Mouse (Mus musculus) left cerebral cortex, postnatal 10 days (tissue): ENCODE data around the gene Foxa3. TPM values are rescaled to one million over a fixed set of nuclear protein-coding genes. Genes with fewer than 3 reads are reported as not detected.

Experiments
- DNase-seq, 2 experiments: peaks; one replicate each; pipeline ENCODE4 v3.0.0; 2021 to 2022; ENCODE audit warnings: low spot score in 2 of 2, mixed read lengths in 1 of 2; ENCODE audit errors: extremely low spot score in 1 of 2
- intact Hi-C: fragments of 180-260 bp; cut with DNase I; formaldehyde crosslinking; loops from one replicate; pipeline ENCODE4 v1.15.1; 2025
- total RNA-seq, 2 experiments: library from RNA; stranded (reverse); gene quantifications; 2 replicates each; pipeline ENCODE4 v1.2.3; 2021

Gene Foxa3
- total RNA-seq, 2 experiments from 2014 or later, result not detected

DNA sequence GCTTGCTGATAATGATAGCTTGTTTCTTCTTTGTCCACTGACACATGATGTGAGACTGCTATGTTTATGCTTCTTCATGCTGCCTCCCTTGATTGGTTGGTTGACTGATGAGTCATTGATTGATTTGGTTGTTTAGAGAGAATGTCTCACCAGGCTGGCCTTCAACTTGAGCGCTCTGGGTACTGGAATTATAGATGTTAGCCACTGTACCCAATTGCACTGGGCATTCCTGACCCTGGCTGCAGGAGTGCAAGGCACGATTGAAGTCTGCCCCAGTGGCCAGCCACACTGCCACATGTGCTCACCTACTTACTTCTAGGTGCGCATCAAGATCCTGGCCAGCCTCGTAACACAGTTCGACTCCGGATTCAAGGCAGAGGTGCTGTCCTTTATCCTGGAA lies 21.3 kb upstream of the Foxa3 start:
- no peak for DNase-seq
- intact Hi-C loops, result no loop called here

DNA sequence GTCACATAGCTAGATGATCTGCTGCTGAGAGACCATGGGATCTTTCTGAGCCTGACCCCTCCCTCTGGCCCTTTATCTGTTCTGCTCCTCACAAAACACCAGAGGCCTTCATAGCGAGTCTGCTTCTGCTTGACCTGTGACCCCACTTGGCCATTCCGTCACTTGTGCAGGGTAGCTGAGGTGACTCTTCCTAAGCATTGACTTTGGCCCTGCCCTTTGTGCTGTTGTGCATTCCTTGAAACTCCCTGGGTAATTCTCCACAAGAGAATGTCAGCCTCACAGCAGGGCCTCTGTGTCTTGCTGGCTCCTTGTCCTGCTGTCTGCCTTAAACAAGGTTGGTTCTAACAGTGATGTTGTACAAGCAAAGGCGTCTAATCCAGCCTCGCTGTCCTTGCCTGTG lies 8.3 kb upstream of the Foxa3 start:
- intact Hi-C loops, result loop anchor here (5.0 kb wide), 1 partner anchor 41 kb away; no protein-coding TSS in a partner anchor

DNA sequence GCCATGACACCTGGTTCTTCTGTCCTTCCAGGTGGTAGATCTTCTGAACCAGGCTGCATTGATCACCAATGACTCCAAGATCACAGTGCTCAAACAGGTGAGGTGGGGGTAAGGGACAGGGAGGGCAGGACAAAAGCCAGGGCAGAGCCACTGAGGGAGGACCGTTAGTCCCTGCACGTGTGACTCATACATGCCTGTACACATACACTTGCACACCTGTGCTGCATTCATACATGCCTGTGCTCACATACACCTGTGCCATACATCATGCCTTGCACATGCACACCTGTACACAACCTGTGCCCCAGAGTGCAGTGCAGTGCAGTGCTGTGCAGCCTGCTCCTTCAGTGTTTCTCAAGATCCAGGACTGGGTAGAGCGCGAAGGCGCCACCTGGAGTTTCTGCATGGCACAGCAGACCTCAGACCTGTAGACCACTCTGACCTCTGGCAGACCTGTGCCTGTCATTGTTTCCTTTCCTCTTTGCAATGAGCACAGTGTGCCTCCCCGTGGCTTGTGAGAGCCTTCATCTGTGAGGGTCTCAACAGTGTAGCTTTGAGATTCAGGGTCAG lies 5.8 kb upstream of the Foxa3 start:
- intact Hi-C loops, result no loop called here
- DNase-seq, result peak in 1 of 2 experiments; percentile 63

More for the DNA sequence above, 8.3 kb upstream of the Foxa3 start:
- no peak for DNase-seq

DNA sequence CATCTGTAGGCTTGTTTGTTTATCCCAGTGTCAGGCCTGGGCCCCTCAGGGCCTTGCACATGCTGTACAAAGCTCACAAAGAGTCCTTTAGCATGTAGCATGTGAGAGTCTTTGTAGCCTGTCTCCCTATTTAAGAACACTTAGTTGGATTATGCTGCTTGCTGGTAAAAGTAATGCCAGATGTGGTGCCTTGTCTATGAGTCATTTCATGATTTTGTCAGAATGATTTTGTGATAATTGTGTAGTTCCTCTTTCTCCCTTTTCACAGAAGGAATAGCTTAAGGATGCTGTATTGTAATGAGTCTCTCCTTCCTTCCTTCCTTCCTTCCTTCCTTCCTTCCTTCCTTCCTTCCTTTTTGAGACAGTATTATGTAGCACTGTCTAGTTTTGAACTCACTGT lies 4.7 kb upstream of the Foxa3 start:
- DNase-seq, result no peak
- intact Hi-C loops, result no loop called here

DNA sequence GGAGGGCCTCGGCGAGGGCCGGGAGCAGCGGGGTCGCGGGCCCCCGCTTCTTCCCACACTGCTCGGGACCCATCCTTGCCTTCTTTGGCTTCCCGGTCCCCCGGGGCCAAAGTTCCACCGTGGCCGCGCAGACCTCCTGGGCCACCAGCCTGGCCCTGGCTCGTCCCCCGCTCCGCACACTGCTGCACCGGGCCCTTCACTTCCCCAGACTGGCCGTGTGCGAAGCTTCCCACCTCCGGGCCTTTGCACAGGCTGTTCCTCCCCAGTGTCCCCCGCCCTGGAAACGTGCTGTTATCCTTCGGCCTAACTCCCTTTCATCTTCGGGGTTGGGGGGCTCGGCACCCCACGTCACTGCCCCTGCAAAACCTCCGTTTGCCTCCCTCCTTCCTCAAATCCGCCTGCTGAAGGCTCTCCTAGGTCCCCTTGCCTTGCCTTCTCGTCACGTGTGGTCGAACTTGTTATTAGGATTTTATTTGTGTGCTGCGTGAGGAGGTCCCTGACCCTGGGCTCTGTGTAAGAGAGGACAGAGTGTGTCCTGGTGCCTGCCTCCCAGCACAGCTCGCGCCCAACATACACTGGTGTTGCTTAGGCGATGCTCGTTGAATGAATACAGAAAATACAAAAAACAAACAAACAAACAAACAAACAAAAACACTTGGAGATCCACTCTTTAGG lies 1.4 kb upstream of the Foxa3 start:
- intact Hi-C loops, result no loop called here
- DNase-seq, result peak in 1 of 2 experiments; percentile 68

DNA sequence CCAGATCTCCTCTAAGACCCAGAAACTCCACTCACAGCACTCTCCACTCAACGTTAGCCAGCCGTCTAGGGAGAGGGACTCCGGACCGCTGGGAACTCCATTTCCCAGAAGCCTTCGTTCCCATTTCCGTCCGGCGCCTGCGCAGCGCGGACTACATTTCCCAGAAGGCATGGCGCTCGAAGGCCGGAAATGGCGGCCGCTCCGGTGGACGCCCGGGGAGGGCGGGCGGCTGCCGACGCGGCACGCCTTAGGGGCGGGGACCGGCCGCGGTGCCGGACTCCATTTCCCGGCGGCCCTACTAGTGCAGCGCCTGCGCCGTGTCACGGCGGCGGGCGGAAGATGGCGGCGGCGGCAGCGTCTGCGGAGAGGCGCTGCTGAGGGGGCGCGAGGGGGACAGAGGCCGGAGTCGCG lies 763 bp upstream of the Foxa3 start, which contains the start of gene Sympk:
Sympk (plus strand) TSS at position 282 of the 411 bp plus-strand sequence.
- DNase-seq, result peak; percentile 93 to 98
- intact Hi-C loops, result no loop called here

DNA sequence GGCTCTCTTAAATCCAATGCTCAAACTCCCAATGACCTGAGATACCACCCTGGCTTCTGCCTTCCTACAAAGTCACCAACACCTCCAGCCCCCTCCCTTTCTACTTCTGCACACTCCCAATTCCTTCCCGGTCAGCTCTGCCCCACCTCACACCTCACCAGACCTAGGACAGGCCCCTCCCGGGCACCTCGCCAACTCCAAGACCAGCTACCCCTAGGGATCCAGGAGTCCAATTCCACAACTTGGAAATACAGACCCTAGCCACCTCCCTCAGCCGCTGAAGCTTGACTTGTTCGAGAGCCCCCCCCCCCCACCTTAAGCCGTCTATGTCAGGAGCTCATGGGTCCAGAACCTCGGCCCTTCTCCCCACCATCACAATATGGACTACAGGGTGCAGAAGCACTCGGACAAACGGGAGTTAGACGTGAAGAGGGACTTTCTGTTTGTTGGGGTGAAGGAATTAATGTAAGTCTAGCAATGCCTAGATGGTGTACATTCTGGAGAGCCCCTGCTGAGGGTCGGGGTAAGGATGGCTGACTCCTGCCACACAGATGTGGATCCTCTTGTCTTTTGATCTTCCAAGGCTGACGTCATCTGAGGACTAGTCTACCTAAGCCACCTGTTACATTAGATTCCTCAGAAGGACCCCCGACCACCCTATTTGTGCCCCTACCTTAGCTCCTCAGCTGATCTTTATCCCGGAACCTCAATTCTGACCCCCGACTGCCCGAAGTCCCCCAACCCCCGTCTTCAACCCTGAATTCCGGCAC lies 964 bp downstream of the Foxa3 start:
- DNase-seq, result no peak
- intact Hi-C loops, result no loop called here

DNA sequence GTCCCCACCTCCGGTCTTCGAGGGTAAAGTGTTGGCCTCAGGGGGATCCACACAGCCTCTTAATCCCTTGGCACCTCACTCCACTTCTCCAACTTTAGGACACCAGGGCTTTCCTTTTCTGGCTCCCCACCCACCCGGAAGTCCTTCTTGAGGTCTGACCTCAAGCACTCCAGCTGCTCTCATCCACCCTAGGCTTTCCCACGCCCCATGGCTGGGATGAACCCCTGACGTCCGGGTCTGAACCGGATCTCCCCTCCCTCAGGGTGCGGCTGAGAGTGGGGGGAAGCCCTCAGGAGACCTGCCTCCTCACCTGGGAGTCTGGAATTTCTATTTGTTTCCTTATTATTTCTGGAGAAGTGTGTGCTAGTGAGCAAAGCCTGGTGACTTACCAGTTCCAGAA lies 2.3 kb downstream of the Foxa3 start:
- no peak for DNase-seq
- intact Hi-C loops, result no loop called here

DNA sequence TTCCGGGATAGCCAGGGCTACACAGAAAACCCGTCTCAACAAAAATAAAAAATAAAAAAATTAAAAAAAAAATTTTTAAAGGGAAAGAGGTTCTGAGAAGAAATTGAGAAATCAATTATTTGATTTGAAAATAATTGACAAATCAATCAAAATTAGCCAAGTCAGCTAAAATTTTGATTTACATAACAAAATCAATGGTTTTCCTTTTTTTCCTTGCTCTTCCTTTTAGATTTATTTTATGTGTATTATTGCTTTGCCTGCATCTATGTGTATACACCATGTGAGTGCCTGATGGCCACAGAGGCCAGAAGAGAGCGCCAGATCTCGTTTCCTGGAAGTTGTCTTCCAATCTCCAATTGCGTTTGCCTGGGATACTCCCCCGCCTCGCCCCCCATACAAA lies 5.4 kb downstream of the Foxa3 start:
- intact Hi-C loops, result no loop called here

DNA sequence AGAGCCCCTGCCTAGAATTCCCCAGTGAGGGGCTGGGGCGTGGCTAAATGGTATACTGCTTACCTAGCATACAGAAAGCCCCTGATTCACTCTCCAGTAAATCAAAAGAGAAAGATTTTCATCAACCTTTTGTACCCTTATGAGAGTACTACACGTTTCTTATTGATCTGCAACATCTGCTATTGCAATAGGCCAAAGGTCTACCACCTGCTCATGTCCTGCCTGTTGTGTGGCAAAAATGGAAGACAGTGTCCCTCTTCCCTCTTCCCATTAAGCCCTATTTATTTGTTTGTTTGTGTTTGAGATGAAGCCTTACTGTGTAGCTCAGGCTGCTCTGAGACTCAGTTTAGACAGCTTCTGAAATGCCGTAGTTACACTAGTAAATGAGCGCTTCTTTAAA lies 7.3 kb downstream of the Foxa3 start:
- DNase-seq, result no peak
- intact Hi-C loops, result no loop called here

More for the DNA sequence above, 5.4 kb downstream of the Foxa3 start:
- DNase-seq, result no peak

DNA sequence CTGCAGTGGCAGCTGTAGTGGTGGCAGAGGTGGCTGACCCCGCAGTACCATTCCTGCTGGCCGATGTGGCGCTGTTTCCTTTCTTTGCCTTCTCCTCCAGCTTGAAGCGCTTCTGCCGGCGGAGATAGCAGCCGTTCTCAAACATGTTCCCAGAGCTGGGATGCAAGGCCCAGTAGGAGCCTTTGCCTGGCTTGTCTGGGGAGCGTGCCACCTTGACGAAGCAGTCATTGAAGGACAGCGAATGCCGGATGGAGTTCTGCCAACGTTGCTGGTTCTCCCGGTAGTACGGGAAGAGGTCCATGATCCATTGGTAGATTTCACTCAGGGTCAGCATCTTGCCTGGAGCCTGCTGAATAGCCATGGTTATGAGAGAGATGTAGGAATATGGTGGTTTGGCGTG lies 8.9 kb downstream of the Foxa3 start:
- no peak for DNase-seq
- intact Hi-C loops, result no loop called here

DNA sequence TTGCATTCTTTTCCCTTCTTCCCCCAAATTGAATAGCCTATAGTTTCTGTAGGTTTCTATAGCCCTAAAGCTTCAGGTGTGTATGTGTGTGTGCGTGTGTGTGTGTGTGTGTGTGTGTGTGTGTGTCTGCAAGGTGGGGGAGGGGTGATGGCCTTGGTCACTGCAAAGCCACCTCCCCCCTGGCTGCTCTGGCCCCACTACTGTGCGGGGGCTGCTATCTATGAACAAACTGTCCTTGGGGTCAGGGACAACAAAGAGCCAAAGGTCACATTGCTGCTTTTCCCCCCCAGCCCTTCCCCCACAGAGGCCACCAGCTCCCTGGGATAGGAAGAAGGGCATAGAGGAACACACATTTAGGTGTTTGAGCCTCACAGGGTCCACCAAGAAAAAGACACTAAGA lies 10.5 kb downstream of the Foxa3 start:
- DNase-seq, result no peak
- intact Hi-C loops, result no loop called here

DNA sequence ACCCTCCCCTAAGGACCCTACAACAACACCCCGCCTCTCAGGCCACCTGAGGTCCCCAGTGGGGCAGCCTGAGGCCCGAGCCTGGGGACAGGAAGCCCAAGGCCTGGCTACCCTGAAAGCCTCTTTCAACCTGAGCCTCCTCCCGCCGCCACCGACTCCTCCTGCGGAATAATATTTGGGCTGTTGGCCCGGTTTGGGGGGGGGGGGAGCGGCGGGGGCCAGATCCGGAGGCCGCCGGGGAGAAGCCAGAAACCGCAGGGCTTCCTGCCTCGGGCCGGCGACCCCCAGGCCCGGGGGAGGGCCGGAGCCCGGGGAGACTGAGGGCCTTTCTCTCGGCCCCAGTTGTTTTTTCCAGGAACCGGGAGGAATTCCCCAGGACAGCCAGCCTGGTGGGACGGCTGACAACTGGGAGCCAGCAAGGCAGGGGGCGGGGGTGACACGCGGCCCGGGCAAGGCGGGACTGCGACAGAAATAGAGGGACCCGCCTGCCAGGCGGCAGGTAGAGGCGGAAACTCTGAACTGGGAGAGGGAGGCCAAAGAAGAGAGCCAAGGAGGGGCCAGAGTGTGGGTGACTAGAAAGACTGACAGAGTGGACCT lies 11.2 kb downstream of the Foxa3 start:
- no peak for DNase-seq
- intact Hi-C loops, result no loop called here

DNA sequence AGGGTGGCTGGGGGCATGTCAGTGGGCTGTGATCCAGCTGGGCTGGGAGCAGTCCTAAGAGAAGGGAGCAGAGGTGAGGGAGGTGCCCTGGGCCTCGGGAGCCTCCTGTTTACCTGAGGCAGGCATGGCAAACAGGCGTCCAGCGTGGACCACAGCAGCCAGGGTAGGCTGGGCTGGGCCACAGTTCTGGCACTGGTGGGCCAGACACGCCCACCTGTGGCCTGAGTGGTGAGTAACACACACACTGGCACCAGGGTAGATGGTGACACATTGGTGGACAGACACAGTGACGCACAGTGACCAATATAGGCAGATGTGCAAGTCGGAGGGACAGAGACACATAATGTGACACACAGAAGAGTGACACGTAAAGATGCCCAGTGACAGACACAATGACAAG lies 12.8 kb downstream of the Foxa3 start:
- peak in 1 of 2 experiments; percentile 35 for DNase-seq
- intact Hi-C loops, result no loop called here

DNA sequence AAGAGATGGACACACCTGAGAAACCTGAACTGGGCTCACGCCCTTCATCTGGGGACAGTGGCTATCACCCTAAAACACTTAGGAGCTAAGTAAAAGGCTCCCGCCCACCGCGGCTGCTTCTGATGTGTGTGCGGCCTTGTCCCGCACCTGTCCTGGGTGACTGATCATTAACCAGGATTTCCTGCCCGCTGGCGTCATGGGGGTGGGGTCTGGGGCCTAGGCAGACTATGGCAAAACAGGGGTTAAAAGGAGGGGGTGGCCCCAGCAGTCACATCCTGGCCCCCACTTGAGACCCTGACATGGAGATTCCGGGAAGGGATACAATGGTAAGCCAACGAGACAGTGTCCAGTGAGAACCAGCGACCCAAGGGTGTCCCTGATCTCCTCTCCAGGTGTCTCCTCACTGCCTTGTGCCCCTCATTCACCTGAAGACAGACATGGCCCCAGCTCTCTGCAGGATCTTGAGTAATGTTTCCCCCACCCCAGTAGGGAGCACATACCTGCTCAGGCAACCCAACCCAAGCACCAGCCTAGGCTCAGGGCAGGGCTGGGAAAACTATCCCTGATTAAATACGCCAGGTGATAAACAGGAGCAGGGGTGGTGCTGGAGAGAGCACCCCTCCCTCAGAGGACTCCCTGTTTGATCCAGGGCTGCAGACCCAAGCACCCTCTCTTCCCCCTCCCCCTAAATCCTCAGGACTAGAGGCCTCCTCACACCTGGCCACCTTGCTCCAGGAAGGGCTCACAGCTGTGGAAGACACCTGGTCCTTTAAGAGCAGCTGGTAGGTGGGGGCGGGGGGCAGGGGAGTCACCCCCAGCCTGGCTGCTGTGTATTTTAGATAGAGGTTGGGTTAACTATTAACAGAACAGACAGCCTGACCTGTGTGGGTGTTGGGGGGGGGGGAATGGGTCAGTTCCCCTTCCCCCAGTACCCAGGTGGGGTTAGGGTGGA lies 16.0 kb downstream of the Foxa3 start:
- DNase-seq, result no peak
- intact Hi-C loops, result loop anchor here (5.0 kb wide), 1 partner anchor 110 kb away; no protein-coding TSS in a partner anchor

DNA sequence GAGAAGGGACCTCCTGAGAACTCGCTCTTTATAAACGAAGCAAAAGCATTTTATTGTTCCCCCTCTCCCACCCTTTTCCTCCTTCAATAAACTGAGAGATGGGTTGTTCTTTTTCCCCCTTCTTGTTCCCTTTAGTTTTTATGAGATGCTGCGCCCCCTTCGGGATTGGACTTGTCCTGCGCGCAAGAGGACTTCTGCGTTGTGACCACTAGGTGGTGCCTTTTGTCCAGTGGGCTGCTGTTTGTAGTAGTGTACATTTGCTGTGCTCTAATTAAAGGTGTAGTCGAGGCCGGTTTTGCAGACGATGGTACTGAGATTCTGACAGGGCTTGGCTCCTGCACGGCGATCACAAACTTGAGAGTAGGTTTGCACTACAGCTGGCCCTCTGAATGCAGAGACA lies 16.9 kb downstream of the Foxa3 start:
- DNase-seq, result peak; percentile 77 to 87
- intact Hi-C loops, result loop anchor here (5.0 kb wide), 1 partner anchor 109 kb away; no protein-coding TSS in a partner anchor

DNA sequence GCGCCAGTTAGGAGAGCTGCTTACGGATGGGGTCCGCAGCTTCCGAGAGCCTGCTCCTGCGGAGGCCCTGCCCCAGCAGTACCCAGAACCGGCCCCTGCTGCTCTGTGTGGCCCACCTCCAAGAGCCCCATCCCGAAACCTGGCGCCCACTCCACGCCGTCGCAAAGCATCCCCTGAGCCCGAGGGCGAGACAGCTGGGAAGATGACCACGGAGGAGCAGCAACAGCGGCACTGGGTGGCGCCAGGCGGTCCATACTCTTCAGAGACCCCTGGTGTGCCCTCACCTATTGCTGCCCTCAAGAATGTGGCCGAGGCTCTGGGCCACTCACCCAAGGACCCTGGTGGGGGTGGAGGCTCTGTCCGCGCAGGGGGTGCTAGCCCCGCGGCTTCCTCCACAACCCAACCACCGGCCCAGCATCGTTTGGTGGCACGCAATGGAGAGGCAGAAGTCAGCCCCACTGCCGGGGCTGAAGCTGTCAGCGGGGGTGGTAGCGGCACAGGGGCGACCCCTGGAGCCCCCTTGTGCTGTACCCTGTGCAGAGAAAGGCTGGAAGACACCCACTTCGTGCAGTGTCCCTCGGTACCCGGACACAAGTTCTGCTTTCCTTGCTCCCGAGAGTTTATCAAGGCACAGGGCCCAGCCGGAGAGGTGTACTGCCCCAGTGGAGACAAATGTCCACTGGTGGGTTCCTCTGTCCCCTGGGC lies 17.8 kb downstream of the Foxa3 start:
- intact Hi-C loops, result loop anchor here (5.0 kb wide), 1 partner anchor 108 kb away; no protein-coding TSS in a partner anchor
- DNase-seq, result peak in 1 of 2 experiments; percentile 57

DNA sequence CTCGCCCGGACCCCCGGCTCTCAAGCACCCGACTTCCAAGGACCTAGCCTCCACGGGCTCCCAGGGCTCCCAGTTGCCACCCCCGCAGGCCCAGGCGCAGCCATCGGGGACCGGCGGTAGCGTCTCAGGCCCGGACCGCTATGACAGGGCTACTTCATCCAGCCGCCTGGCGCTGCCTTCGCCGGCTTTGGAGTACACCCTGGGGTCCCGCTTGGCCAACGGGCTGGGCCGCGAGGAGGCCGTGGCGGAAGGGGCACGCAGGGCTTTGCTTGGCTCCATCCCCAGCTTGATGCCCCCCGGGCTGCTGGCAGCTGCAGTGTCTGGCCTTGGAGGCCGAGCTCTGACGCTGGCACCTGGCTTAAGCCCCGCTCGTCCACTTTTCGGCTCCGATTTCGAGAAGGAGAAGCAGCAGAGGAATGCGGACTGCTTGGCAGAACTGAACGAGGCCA lies 18.7 kb downstream of the Foxa3 start:
- DNase-seq, result peak in 1 of 2 experiments; percentile 71
- intact Hi-C loops, result loop anchor here (5.0 kb wide), 1 partner anchor 107 kb away; no protein-coding TSS in a partner anchor
